Mouse (Mus musculus): ENCODE measurements around the gene Foxd2. TPM values are rescaled to one million over a fixed set of nuclear protein-coding genes. Genes with fewer than 3 reads are reported as not detected.
A peak's percentile ranks its signal among the peaks of the same experiment; 100 is the strongest.

The Foxd2 gene
- 3.0 and 5.2 TPM in 2 replicates for polyA plus RNA-seq (2016; fragmentation: Nextera tagmentation; extraction: Ambion mirVana)

DNA sequence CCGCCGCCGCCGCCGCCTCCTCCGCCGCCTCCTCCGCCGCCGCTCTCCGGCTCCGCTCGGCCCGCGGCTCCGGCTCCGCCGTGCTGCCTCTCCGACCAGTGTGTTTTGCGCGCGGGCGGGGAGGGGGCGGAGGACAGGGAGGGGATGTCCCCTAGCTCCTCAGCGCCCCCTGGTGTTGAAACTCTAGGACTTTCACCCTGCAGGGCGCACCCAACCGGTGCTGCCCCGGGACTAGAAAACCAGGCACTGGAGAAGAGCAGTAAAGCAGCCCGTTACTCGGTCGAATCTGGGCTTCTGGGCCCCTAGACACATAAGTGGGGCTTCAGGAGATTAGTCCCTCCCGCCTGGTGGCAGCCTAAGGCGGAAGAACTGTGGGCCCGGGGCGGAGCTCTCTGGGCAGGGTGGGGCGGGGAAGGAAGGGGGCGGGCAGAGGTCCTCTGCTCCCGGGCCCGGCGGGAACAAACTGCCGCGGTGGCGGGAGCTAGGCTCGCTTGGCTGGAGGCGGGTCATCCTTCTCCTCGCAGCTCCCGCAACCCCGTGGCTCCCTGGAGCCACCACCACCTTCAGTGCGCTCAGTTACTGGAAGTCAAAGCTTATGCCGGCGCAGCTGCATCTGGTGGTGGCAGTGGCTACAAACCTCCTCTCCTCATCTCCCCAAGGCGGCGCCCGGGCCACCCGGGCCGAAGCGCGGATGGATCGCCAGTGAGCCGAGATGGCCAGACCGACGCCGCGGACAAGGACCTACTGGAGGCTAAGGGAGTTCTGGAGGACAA, at the start of gene Foxd2:
Foxd2 (minus strand) TSS at position 45 of the 773 bp plus-strand sequence.
- Histone ChIP-seq H3K36me3 (no peaks in the 10 kb centered on the region), H3K4me2 (replicated peaks) (peak within 1 kb of the TSS; percentile 77), H3K9ac (replicated peaks) (peak within 1 kb of the TSS; percentile 58), H3K27me3 (peaks cover 99% of the 10 kb centered on the region), H3K27ac (replicated peaks) (peak within 1 kb of the TSS; percentile 61), H3K9me3 (no peaks in the 10 kb centered on the region), H3K4me1 (peaks cover 26% of the 10 kb centered on the region), H3K4me3 (peak within 1 kb of the TSS; percentile 52)
- WGBS = under 1% methylated on average over 62 of the region's 64 CpGs
- ATAC-seq (ENCODE audit: low FRiP score, low read depth) = peak; percentile 87

DNA sequence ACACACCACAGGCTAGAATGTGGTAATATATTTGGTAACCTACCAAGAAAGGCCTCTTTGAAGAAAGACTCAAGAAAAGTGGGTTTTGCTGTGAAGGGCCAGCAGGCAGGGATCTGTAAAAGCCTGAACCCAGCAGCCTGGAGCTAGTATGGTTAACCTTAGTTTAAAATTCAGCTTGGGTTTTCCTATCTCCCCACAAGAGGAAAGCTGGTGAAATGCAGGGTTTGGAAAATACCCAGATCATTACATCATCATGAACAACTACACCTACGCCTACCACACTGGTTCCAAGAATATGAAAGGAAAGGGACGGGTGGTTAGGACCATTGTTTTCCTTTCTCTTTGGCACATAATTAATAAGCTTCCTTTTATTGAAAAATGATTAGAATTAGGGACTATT, 49.6 kb upstream of the Foxd2 start:
- H3K36me3 ChIP-seq = peaks cover 11% of the 10 kb centered on the region
- no peaks in the 10 kb centered on the region for H3K4me1 ChIP-seq
- no peak overlapping the region for H3K4me3 ChIP-seq
- no peaks in the 10 kb centered on the region for H3K27me3 ChIP-seq
- no peak overlapping the region for H3K27ac ChIP-seq (replicated peaks)
- 93% methylated on average over 2 of the region's 2 CpGs for WGBS
- H3K4me2 ChIP-seq (replicated peaks) = no peak overlapping the region
- no peaks in the 10 kb centered on the region for H3K9me3 ChIP-seq
- ATAC-seq (ENCODE audit: low FRiP score, low read depth) = no peak
- no peak overlapping the region for H3K9ac ChIP-seq (replicated peaks)

DNA sequence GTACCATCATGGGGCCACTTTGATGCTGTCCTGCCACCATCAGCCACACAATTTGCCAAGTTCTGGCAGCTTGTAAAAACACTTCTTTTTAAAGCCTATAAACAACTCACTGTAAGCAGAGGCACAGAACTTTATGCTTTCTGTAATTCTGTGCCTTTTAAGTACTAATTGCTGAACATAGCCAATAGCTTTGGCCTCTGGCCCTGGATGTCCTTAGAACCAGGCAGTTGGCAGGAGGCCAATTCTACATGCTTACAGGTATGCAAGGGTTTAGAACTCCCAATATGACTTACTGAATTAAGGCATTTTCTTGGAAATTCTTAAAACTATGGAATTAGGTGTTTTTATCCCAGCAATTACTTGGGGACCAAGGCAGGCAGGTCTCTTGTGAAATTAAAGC, 48.7 kb upstream of the Foxd2 start:
- Histone ChIP-seq H3K4me3 (no peak overlapping the region), H3K4me2 (replicated peaks) (no peak overlapping the region), H3K27ac (replicated peaks) (no peak overlapping the region), H3K36me3 (peaks cover 3% of the 10 kb centered on the region), H3K4me1 (no peaks in the 10 kb centered on the region), H3K9ac (replicated peaks) (no peak overlapping the region), H3K27me3 (no peaks in the 10 kb centered on the region), H3K9me3 (no peaks in the 10 kb centered on the region)
- no peak for ATAC-seq (ENCODE audit: low FRiP score, low read depth)

GRCm38 (mm10) chr4:114953172-114953571, 44.5 kb upstream of the Foxd2 start:
- H3K4me2 ChIP-seq (replicated peaks) = no peak overlapping the region
- WGBS = 95% methylated on average over 3 of the region's 3 CpGs
- no peak overlapping the region for H3K27ac ChIP-seq (replicated peaks)
- H3K36me3 ChIP-seq = no peaks in the 10 kb centered on the region
- no peaks in the 10 kb centered on the region for H3K4me1 ChIP-seq
- no peaks in the 10 kb centered on the region for H3K27me3 ChIP-seq
- H3K4me3 ChIP-seq = no peak overlapping the region
- H3K9ac ChIP-seq (replicated peaks) = no peak overlapping the region
- H3K9me3 ChIP-seq = no peaks in the 10 kb centered on the region
- ATAC-seq (ENCODE audit: low FRiP score, low read depth) = peak; percentile 30; the same call in 1 of the 2 replicates

DNA sequence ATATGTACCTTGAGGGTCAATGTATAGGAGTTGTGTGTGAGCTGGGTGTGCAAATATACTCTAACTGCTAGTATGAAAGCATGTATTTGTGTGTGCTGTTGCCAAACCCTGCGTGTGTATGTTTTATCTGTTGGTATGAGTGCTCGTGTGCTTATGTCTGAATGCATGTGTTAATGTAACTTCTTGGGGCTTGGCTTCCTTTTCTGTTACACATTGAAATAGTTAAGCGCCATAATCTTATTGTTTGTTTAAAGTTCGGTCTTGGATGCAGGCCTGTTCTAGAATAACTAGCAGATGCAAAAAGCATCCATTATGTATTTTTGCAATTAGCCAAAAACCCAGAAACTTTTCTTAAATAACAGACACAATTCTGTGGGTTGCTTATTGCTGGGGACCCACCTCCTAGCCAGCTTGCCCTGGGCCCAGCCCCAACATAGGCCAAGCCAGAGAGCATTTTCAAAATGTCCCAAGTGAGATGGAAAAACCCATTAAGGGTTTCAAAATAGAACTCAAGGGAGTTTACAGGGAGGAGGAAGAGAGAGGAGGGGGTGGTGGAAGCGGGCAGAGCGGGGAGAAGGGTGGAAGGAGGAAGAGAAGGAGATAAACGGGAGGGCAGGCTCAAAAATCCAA, 39.3 kb upstream of the Foxd2 start:
- no peak overlapping the region for H3K27ac ChIP-seq (replicated peaks)
- no peaks in the 10 kb centered on the region for H3K36me3 ChIP-seq
- 0 out of 2 replicates have a peak, but pooled peaks cover 4% of the 10 kb centered on the region for H3K4me1 ChIP-seq
- no peaks in the 10 kb centered on the region for H3K9me3 ChIP-seq
- no peak overlapping the region for H3K4me3 ChIP-seq
- no peak overlapping the region for H3K4me2 ChIP-seq (replicated peaks)
- peaks cover 30% of the 10 kb centered on the region for H3K27me3 ChIP-seq
- H3K9ac ChIP-seq (replicated peaks) = no peak overlapping the region
- WGBS = 64% methylated on average over 7 of the region's 7 CpGs
- peak; percentile 12; the same call in 1 of the 2 replicates for ATAC-seq (ENCODE audit: low FRiP score, low read depth)

DNA sequence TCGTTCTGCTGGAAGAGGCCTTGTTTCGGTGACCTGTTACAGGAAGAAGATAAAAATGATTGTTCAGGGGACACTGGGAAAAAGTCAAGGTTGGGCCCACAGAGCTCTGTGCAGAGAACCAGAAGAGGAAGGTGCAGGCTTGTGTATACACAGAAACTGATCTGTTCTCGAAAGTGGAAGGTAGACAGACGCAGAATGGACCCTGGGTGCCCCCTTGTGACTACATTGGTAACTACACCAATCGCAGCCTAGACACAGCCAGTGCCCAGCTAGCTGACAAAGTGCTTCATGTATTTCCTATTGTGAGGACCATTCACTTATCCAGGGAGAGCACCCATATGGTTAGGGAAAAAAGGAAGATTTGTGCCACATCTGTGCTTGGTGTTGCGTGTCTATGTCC, 38.7 kb upstream of the Foxd2 start:
- H3K4me3 ChIP-seq = no peak overlapping the region
- H3K9ac ChIP-seq (replicated peaks) = no peak overlapping the region
- peaks cover 30% of the 10 kb centered on the region for H3K27me3 ChIP-seq
- no peak overlapping the region for H3K4me2 ChIP-seq (replicated peaks)
- H3K9me3 ChIP-seq = no peaks in the 10 kb centered on the region
- WGBS = 34% methylated on average over 6 of the region's 6 CpGs
- ATAC-seq (ENCODE audit: low FRiP score, low read depth) = peak; percentile 78
- H3K36me3 ChIP-seq = no peaks in the 10 kb centered on the region
- H3K4me1 ChIP-seq = 0 out of 2 replicates have a peak, but pooled peaks cover 4% of the 10 kb centered on the region
- no peak overlapping the region for H3K27ac ChIP-seq (replicated peaks)

- peaks cover 8% of the 10 kb centered on the region; the same call in 1 of the 2 replicates for H3K4me1 ChIP-seq
- H3K9me3 ChIP-seq = no peaks in the 10 kb centered on the region
- no peaks in the 10 kb centered on the region for H3K36me3 ChIP-seq
- no peak overlapping the region for H3K4me3 ChIP-seq
- WGBS = 87% methylated on average over 4 of the region's 4 CpGs
- no peak overlapping the region for H3K27ac ChIP-seq (replicated peaks)
- no peak overlapping the region for H3K4me2 ChIP-seq (replicated peaks)
- no peak overlapping the region for H3K9ac ChIP-seq (replicated peaks)
- H3K27me3 ChIP-seq = peaks cover 30% of the 10 kb centered on the region
- ATAC-seq (ENCODE audit: low FRiP score, low read depth) = no peak
These were observed 37.7 kb upstream of the Foxd2 start for GRCm38 (mm10) chr4:114946416-114946815.

GRCm38 (mm10) chr4:114945021-114945420, 36.3 kb upstream of the Foxd2 start:
- Histone ChIP-seq H3K27me3 (peaks cover 30% of the 10 kb centered on the region), H3K4me2 (replicated peaks) (no peak overlapping the region), H3K4me3 (no peak overlapping the region), H3K36me3 (no peaks in the 10 kb centered on the region), H3K9ac (replicated peaks) (no peak overlapping the region), H3K27ac (replicated peaks) (no peak overlapping the region), H3K4me1 (peaks cover 8% of the 10 kb centered on the region; the same call in 1 of the 2 replicates), H3K9me3 (no peaks in the 10 kb centered on the region)
- 37% methylated on average over 5 of the region's 5 CpGs for WGBS
- ATAC-seq (ENCODE audit: low FRiP score, low read depth) = no peak

DNA sequence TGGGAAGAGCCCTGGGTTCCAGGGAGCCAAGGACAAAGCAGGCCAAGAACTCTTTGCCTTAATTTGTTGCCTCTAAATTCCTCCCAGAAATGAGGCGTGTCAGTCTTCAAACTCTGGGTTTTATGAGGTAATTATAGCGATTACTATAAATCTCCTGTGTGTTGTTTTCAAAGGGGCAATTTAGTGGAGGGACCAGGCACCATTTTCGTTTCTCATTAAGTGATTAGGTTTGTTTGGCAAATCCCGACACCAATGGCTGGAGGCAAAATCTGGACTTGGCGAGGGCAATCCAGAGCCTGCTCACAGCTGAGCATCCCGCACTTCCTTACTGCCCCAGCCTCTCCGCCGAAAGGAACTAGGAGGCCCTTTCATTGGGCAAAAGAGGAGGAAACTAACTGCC, 33.9 kb upstream of the Foxd2 start:
- Histone ChIP-seq H3K36me3 (no peaks in the 10 kb centered on the region), H3K27me3 (peaks cover 40% of the 10 kb centered on the region), H3K9ac (replicated peaks) (no peak overlapping the region), H3K4me3 (no peak overlapping the region), H3K4me1 (peaks cover 8% of the 10 kb centered on the region; the same call in 1 of the 2 replicates), H3K27ac (replicated peaks) (no peak overlapping the region), H3K9me3 (no peaks in the 10 kb centered on the region), H3K4me2 (replicated peaks) (no peak overlapping the region)
- no peak for ATAC-seq (ENCODE audit: low FRiP score, low read depth)
- WGBS = 57% methylated on average over 8 of the region's 8 CpGs

- Histone ChIP-seq H3K27me3 (peaks cover 41% of the 10 kb centered on the region), H3K36me3 (no peaks in the 10 kb centered on the region), H3K9me3 (no peaks in the 10 kb centered on the region), H3K4me1 (peaks cover 8% of the 10 kb centered on the region; the same call in 1 of the 2 replicates), H3K9ac (replicated peaks) (no peak overlapping the region), H3K4me2 (replicated peaks) (no peak overlapping the region), H3K4me3 (no peak overlapping the region), H3K27ac (replicated peaks) (no peak overlapping the region)
- ATAC-seq (ENCODE audit: low FRiP score, low read depth) = no peak
- 39% methylated on average over 4 of the region's 4 CpGs for whole genome bisulfite sequencing
These were observed 33.4 kb upstream of the Foxd2 start for GRCm38 (mm10) chr4:114942112-114942511.

DNA sequence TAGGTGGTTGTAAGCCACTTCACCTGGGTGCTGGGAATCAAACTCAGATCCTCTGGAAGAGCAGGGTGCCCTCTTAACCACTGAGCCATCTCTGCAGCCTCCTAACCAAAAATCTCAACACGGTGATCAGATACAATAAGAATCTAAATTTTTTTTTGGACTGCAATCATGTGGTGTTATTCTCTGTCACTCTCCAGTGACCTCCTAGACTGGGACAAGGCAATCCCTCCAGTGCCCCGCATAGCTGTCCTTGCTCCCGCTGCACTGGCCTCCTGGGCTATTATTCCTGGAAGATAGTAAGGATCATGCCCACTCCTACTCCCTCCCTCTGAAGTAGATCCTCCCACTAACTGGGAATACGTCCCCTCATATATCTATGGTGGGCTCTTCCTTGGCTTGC, 32.6 kb upstream of the Foxd2 start:
- H3K27me3 ChIP-seq = peaks cover 33% of the 10 kb centered on the region
- WGBS = 74% methylated on average over 4 of the region's 4 CpGs

DNA sequence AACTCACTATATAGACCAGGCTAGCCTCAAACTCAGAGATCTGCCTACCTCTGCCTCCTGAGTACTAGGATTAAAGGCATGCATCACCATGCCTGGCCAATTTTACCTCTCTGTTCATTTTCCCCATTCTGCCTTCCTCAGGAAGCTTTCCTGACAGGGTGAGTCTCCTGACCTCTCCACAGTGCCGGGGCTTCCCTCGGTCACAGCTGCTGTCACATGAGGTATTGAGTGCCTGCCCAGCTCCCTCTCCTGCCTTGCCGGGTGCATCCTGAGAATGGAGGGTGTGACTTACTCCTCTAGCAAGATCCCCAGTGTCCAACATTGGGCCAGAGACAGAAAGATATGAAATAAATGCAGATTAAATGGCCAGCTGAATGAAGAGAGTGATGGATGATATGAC, 29.6 kb upstream of the Foxd2 start:
- Histone ChIP-seq H3K9ac (replicated peaks) (no peak overlapping the region), H3K4me2 (replicated peaks) (no peak overlapping the region), H3K9me3 (no peaks in the 10 kb centered on the region), H3K4me1 (peaks cover 5% of the 10 kb centered on the region; the same call in 1 of the 2 replicates), H3K27ac (replicated peaks) (no peak overlapping the region), H3K4me3 (no peak overlapping the region), H3K36me3 (no peaks in the 10 kb centered on the region), H3K27me3 (peaks cover 16% of the 10 kb centered on the region; the same call in 1 of the 2 replicates)
- ATAC-seq (ENCODE audit: low FRiP score, low read depth) = no peak
- WGBS = 56% methylated on average over 3 of the region's 3 CpGs

More for the DNA sequence above, 32.6 kb upstream of the Foxd2 start:
- H3K9ac ChIP-seq (replicated peaks) = no peak overlapping the region
- H3K4me2 ChIP-seq (replicated peaks) = no peak overlapping the region
- H3K27ac ChIP-seq (replicated peaks) = no peak overlapping the region
- H3K4me3 ChIP-seq = no peak overlapping the region
- no peaks in the 10 kb centered on the region for H3K9me3 ChIP-seq
- H3K4me1 ChIP-seq = peaks cover 8% of the 10 kb centered on the region; the same call in 1 of the 2 replicates
- no peak for ATAC-seq (ENCODE audit: low FRiP score, low read depth)
- no peaks in the 10 kb centered on the region for H3K36me3 ChIP-seq
